Mouse (Mus musculus): ENCODE data around the gene Banp.

Banp gene

GRCm38 (mm10) chr8:121926266-121926665 lies 23.3 kb upstream of the Banp start:
- DNase-seq (ENCODE audit: low spot score in 2 of 2), result no peak

GRCm38 (mm10) chr8:121927316-121927715 lies 22.2 kb upstream of the Banp start:
- no peak for DNase-seq (ENCODE audit: low spot score in 2 of 2)

GRCm38 (mm10) chr8:121930047-121930446 lies 19.5 kb upstream of the Banp start:
- DNase-seq (ENCODE audit: low spot score in 2 of 2), result no peak

GRCm38 (mm10) chr8:121931571-121931970 lies 18.0 kb upstream of the Banp start:
- no peak for DNase-seq (ENCODE audit: low spot score in 2 of 2)

GRCm38 (mm10) chr8:121932026-121932667 lies 17.4 kb upstream of the Banp start:
- no peak for DNase-seq (ENCODE audit: low spot score in 2 of 2)

GRCm38 (mm10) chr8:121932668-121933520 lies 16.7 kb upstream of the Banp start:
- no peak for DNase-seq (ENCODE audit: low spot score in 2 of 2)

- DNase-seq (ENCODE audit: low spot score in 2 of 2), result no peak
Observed at GRCm38 (mm10) chr8:121934506-121934905, 15.0 kb upstream of the Banp start.

- no peak for DNase-seq (ENCODE audit: low spot score in 2 of 2)
Observed at GRCm38 (mm10) chr8:121934923-121935322, 14.6 kb upstream of the Banp start.

GRCm38 (mm10) chr8:121935341-121936294 lies 13.9 kb upstream of the Banp start:
- peak in 1 of 2 experiments; percentile 59 for DNase-seq (ENCODE audit: low spot score in 2 of 2)

- peak; percentile 69 to 79 for DNase-seq (ENCODE audit: low spot score in 2 of 2)
Observed at GRCm38 (mm10) chr8:121936391-121936790, 13.2 kb upstream of the Banp start.

- no peak for DNase-seq (ENCODE audit: low spot score in 2 of 2)
Observed at GRCm38 (mm10) chr8:121938732-121939131, 10.8 kb upstream of the Banp start.

GRCm38 (mm10) chr8:121943057-121943540 lies 6.5 kb upstream of the Banp start:
- DNase-seq (ENCODE audit: low spot score in 2 of 2), result no peak

- DNase-seq (ENCODE audit: low spot score in 2 of 2), result no peak
Observed at GRCm38 (mm10) chr8:121943716-121944115, 5.8 kb upstream of the Banp start.

- DNase-seq (ENCODE audit: low spot score in 2 of 2), result no peak
Observed at GRCm38 (mm10) chr8:121944831-121945230, 4.7 kb upstream of the Banp start, which contains the start of gene Car5a. Car5a (minus strand) TSS chr8:121944904.

GRCm38 (mm10) chr8:121946351-121946750 lies 3.2 kb upstream of the Banp start:
- no peak for DNase-seq (ENCODE audit: low spot score in 2 of 2)

GRCm38 (mm10) chr8:121947047-121947752 lies 2.4 kb upstream of the Banp start:
- DNase-seq (ENCODE audit: low spot score in 2 of 2), result no peak

GRCm38 (mm10) chr8:121947753-121948141 lies 1.8 kb upstream of the Banp start:
- DNase-seq (ENCODE audit: low spot score in 2 of 2), result peak; percentile 92 to 95

GRCm38 (mm10) chr8:121948321-121949145 lies 1.0 kb upstream of the Banp start:
- no peak for DNase-seq (ENCODE audit: low spot score in 2 of 2)

- peak; percentile 98 for DNase-seq (ENCODE audit: low spot score in 2 of 2)
Observed at GRCm38 (mm10) chr8:121949941-121950748, 595 bp downstream of the Banp start.
